ENCODE assay signal across 8 mouse cellular contexts in genomic region chr16:38902111-38902778, GRCm38 (mm10). TPM values are rescaled to one million over a fixed set of nuclear protein-coding genes. Genes with fewer than 3 reads are reported as not detected.
DNase-seq lines count a peak whose midpoint lies in the region; ATAC-seq and TF ChIP-seq lines count a peak whose summit lies in the region.

No protein-coding gene starts in this region.

- H3K36me3 ChIP-seq in intestine, postnatal 0 days (ENCODE audit: control insufficient read depth, insufficient read depth) = no peaks in the 10 kb centered on the region
- H3K36me3 ChIP-seq in midbrain, embryonic 12.5 days = no peaks in the 10 kb centered on the region

- under 1% methylated on average over 67 of the region's 71 CpGs for WGBS in intestine, postnatal 0 days
- WGBS in midbrain, embryonic 12.5 days = 0% methylated on average over 51 of the region's 71 CpGs

- 0 out of 2 replicates have a peak overlapping the region, but pooled peaks have one; percentile 3 for H3K27ac ChIP-seq in intestine, postnatal 0 days (ENCODE audit: low read depth, low read length)
- peak overlapping the region; percentile 69 for H3K27ac ChIP-seq in midbrain, embryonic 12.5 days (replicated peaks)

- DNase-seq in adrenal gland, postnatal 14 days = peak; percentile 96
- DNase-seq in embryo, embryonic 9.5 days (ENCODE audit: extremely low spot score) = peak; percentile 93
- DNase-seq in left cerebral cortex, postnatal 4 days = peak; percentile 91
- peak; percentile 70 for DNase-seq in skeletal muscle tissue, adult 2 months (ENCODE audit: low read depth, low spot score)
- DNase-seq in adipocyte (ENCODE audit: low spot score) = no peak

- H3K9ac ChIP-seq in intestine, postnatal 0 days (ENCODE audit: low read depth, low read length) = peak overlapping the region; percentile 59; the same call in 1 of the 2 replicates
- peak overlapping the region; percentile 76 for H3K9ac ChIP-seq in midbrain, embryonic 12.5 days (replicated peaks)

- 0 out of 2 replicates have a peak, but pooled peaks cover 2% of the 10 kb centered on the region for H3K27me3 ChIP-seq in intestine, postnatal 0 days (replicated peaks; ENCODE audit: control insufficient read depth, insufficient read depth, low read length)
- peaks cover 32% of the 10 kb centered on the region for H3K27me3 ChIP-seq in midbrain, embryonic 12.5 days

- peak; percentile 98 for ATAC-seq in granulocyte monocyte progenitor cell, adult 5-6 weeks (replicated peaks; ENCODE audit: poor library complexity, severe bottlenecking)
- peak; percentile 95 for ATAC-seq in intestine, postnatal 0 days
- ATAC-seq in midbrain, embryonic 12.5 days (ENCODE audit: low FRiP score, low read depth) = peak; percentile 97

- no peaks in the 10 kb centered on the region for H3K9me3 ChIP-seq in intestine, postnatal 0 days (ENCODE audit: control insufficient read depth)
- no peaks in the 10 kb centered on the region for H3K9me3 ChIP-seq in midbrain, embryonic 12.5 days

- peak overlapping the region; percentile 61 for H3K4me3 ChIP-seq in intestine, postnatal 0 days (ENCODE audit: low read depth, low read length)
- H3K4me3 ChIP-seq in midbrain, embryonic 12.5 days = peak overlapping the region; percentile 72

- H3K4me1 ChIP-seq in intestine, postnatal 0 days (replicated peaks; ENCODE audit: control insufficient read depth, insufficient read depth, low read length) = no peaks in the 10 kb centered on the region
- peaks cover 4% of the 10 kb centered on the region for H3K4me1 ChIP-seq in midbrain, embryonic 12.5 days

- intact Hi-C loops in left cerebral cortex, postnatal 4 days (cut with DNase I) = loop anchor here (10.0 kb wide), 1 partner anchor 143 kb away; no protein-coding TSS in a partner anchor

- peak; percentile 97 for TF ChIP-seq CTCF in intestine, postnatal 0 days (IDR thresholded peaks at IDR 0.05; ENCODE audit: low read depth)

- H3K4me2 ChIP-seq in intestine, postnatal 0 days (replicated peaks; ENCODE audit: low read depth) = peak overlapping the region; percentile 96
- H3K4me2 ChIP-seq in midbrain, embryonic 12.5 days (replicated peaks) = peak overlapping the region; percentile 85

RNA-seq across cellular contexts. Expression of gene Igsf11, which starts 9.8 kb away (rescaled TPM):
- 18.8 and 23.8 TPM in 2 replicates for total RNA-seq in adrenal gland, postnatal 14 days (2021)
- not detected in 2 replicates for total RNA-seq in granulocyte monocyte progenitor cell, adult 5-6 weeks (2014; fragmentation: Nextera tagmentation)
- not detected in 2 replicates for total RNA-seq in granulocyte monocyte progenitor cell, adult 5-6 weeks (2017)
- 1.2 and 1.6 TPM in 2 replicates for polyA plus RNA-seq in intestine, postnatal 0 days (2015; fragmentation: Nextera tagmentation; extraction: Ambion mirVana)
- total RNA-seq in left cerebral cortex, postnatal 4 days (2021) = 10 to 100 TPM; 14.3 to 14.4 TPM
- polyA plus RNA-seq in midbrain, embryonic 12.5 days (2016; fragmentation: Nextera tagmentation; extraction: Ambion mirVana) = 1.8 TPM in 2 replicates

Comparison
In these comparisons a context has a peak if more than half of its experiments do, and no peak if none do; other contexts are left out.
1. RNA of gene Igsf11, which starts 9.8 kb away (total RNA-seq): 18.8 to 23.8 TPM in adrenal gland, postnatal 14 days and 14.3 to 14.4 TPM in left cerebral cortex, postnatal 4 days; not detected in granulocyte monocyte progenitor cell, adult 5-6 weeks; every median in the first group is over 10 times any median in the second.
2. Peak in every context shown above with its lines, with median percentiles within 50 percentile points of each other: ATAC-seq.